Mouse (Mus musculus) kidney, adult 2 months (tissue): ENCODE data around the gene Frmd4a.
"Not testable (repeated sequence)": the region's sequence is repeated elsewhere in the genome, so short reads cannot be mapped to it uniquely, and the experiment has no call there.

Source experiments
- CTCF ChIP-seq: fragments of 200-500 bp; conservative IDR thresholded peaks from 2 replicates; pipeline ENCODE4 v1.5.1; 2011; ENCODE audit warnings: low read depth, mild to moderate bottlenecking, control low read depth, low read length, moderate library complexity, mixed read lengths; ENCODE audit not compliant: insufficient read depth, insufficient read length
- POLR2A ChIP-seq: fragments of 200-500 bp; IDR thresholded peaks from one replicate; pipeline ENCODE4 v1.6.1; 2011; ENCODE audit warnings: low read depth, low read length, control low read depth

GRCm38 (mm10) chr2:4614276-4614929 is 596.9 kb downstream of the Frmd4a start:
- not testable (repeated sequence) for TF ChIP-seq CTCF, POLR2A
